Mouse (Mus musculus) erythroblast, embryonic 14.5 days (primary cell): ENCODE measurements around the gene Gpr19. TPM values are rescaled to one million over a fixed set of nuclear protein-coding genes. Genes with fewer than 3 reads are reported as not detected.

Experiments
- H3K27me3 ChIP-seq: 2 replicates; pipeline ENCODE4 v1.6.1; 2012; ENCODE audit warnings: inconsistent platforms; ENCODE audit not compliant: control insufficient read depth
- H3K36me3 ChIP-seq: 2 replicates; pipeline ENCODE4 v1.6.1; 2012; ENCODE audit warnings: mild to moderate bottlenecking, inconsistent platforms; ENCODE audit not compliant: control insufficient read depth
- H3K4me1 ChIP-seq: 2 replicates; pipeline ENCODE4 v1.6.1; 2012; ENCODE audit warnings: inconsistent platforms; ENCODE audit not compliant: control insufficient read depth
- H3K4me3 ChIP-seq: replicated peaks from 2 replicates; pipeline ENCODE3; 2012; ENCODE audit warnings: moderate library complexity, mild to moderate bottlenecking, inconsistent platforms
- H3K9me3 ChIP-seq: 2 replicates; pipeline ENCODE4 v1.6.1; 2012; ENCODE audit warnings: low read length, inconsistent platforms, mixed read lengths; ENCODE audit not compliant: control insufficient read depth
- GATA1 ChIP-seq: IDR thresholded peaks from 2 replicates; pipeline ENCODE4 v1.6.1; 2012; ENCODE audit warnings: low read length, inconsistent platforms, mixed read lengths
- TAL1 ChIP-seq: IDR thresholded peaks from 3 replicates; pipeline ENCODE4 v1.6.1; 2012; ENCODE audit warnings: low read length, inconsistent platforms, mixed read lengths
- polyA plus RNA-seq: library from polyadenylated mRNA; stranded (reverse); fragments of >175 nt; gene quantifications from 2 replicates; pipeline ENCODE4 v1.2.3, GENCODE M21; 2012

The Gpr19 gene
- polyA plus RNA-seq, 1 experiment, result 0.36 TPM

DNA sequence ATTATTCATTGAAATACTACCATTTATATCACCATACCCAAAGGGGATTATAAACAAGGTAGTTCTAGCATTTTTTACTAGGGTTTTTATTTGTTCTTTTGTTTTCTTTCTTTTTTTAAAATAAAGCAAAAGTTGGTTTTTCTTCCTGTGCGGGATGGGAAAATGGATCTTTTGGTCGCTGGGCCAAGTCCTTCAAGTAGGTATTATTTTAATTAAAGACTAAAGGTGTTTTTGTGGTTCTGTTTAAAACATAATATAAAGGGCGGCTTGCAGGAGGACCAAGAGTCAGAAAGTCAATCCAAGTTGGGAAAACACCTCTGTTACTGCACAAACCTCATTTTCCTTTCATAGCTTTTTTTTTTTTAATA, 27.9 kb upstream of the Gpr19 start:
- Histone ChIP-seq H3K27me3 (no peaks in the 10 kb centered on the region), H3K36me3 (peaks cover 62% of the 10 kb centered on the region), H3K9me3 (no peaks in the 10 kb centered on the region), H3K4me3 (peak overlapping the region; percentile 77), H3K4me1 (peaks cover 53% of the 10 kb centered on the region)
- TF ChIP-seq TAL1, result no peak
- TF ChIP-seq GATA1, result no peak

DNA sequence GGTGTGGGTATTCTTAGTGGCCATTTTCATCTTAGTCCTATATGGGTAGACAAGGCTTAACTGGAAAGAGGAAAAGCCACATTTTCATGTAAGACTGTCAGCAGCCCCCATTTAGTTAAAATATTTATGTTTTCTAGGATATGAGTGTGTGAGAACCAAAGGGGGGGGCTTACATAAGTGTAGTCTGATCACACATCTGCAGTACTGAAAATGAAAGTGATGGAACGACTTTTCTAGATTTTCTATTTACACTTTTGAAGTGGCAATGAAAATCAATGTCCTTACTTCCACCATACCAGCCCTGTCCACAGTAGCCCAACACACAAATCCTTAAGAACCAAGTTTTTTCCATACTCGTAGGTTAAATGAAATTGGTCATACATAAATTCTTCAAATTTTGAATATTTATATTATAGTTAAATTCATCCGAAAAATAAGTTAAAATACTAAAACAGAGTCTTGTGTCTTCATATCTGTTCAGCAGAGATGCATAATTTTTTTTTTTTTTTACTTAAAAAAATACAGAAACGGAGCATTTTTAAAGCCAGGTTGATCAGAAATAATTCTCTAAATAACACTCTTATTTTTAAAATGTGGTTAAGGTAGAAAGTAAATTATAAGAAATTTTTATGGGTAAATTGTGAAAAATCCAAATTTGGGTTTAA, 27.4 kb upstream of the Gpr19 start:
- Histone ChIP-seq H3K4me3 (peak overlapping the region; percentile 77), H3K36me3 (peaks cover 57% of the 10 kb centered on the region), H3K4me1 (peaks cover 48% of the 10 kb centered on the region), H3K9me3 (no peaks in the 10 kb centered on the region), H3K27me3 (no peaks in the 10 kb centered on the region)
- no peak for TF ChIP-seq GATA1
- TF ChIP-seq TAL1, result no peak

DNA sequence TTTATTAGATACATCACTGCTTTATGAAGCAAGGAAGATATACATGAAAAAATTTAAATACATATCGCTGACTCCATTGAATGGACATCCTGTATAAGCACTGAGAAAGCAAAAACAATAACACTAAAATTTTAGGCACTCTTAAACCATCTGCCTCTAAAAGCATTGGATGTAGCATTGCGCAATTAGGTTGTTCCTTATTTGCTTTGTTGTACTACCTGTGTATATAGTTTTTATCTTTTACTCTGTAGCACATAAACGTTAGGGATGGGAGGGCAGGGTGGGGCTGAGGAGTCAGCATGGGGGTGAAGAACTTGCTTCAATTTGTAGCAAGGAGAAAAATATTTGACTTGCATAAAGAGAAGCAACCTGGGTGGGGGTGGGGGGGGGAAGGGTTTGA, 25.9 kb upstream of the Gpr19 start:
- H3K4me1 ChIP-seq, result peaks cover 43% of the 10 kb centered on the region
- peaks cover 4% of the 10 kb centered on the region for H3K27me3 ChIP-seq
- H3K9me3 ChIP-seq, result no peaks in the 10 kb centered on the region
- TF ChIP-seq GATA1 (no peak), TAL1 (no peak)
- H3K4me3 ChIP-seq, result peak overlapping the region; percentile 74
- H3K36me3 ChIP-seq, result peaks cover 45% of the 10 kb centered on the region

DNA sequence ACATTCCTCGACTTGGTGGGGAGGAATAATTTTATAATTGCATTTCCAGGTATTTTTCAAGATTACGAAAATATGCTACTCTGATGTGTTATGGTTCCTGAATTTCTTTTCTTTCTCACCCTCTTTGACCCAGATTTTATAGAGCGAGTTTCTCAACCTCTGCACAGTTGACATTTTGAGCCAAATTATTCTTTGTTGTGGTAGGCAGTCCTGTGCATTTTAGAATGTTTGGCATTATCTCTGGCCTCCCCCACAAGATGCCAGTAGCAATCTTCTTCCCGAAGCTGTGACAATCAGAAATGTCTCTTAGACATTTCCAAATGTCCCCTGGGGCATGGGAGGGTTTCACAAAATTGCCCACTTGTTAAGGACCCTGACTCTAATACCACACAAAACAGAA, 25.3 kb upstream of the Gpr19 start:
- Histone ChIP-seq H3K27me3 (peaks cover 9% of the 10 kb centered on the region), H3K9me3 (no peaks in the 10 kb centered on the region), H3K4me3 (peak overlapping the region; percentile 74), H3K4me1 (peaks cover 48% of the 10 kb centered on the region), H3K36me3 (peaks cover 45% of the 10 kb centered on the region)
- TF ChIP-seq GATA1, result no peak
- TF ChIP-seq TAL1, result no peak

DNA sequence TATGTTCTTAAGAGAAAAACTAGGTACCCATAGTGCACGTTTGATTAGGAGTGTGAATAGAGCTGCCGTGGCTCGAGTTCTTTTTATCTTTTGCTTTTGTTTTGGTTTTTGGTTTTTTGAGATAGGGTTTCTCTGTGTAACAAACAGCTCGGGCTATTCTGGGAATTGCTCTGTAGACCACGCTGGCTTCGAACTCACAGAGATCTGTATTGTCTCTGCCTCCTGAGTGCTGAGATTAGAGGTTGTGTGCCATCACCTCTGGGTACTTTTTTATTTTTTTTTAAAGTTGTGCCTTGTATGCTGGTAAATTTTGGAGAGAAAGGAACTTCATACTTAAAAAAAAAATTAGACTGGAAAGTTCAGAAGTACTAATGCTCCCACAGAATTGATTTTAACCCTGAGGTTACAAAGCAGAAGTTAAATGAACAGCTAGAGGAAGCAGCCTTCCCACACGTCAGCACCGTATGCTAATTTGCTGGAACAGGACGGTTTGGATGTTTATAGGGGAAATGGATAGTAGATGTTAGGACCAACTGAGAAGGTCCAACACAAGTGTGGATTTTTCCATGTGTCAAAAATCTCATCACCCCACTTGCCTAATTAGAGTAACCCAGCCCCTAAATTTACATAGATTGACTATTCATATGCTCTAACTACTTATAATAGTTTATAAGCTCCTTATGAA, 24.3 kb upstream of the Gpr19 start:
- TF ChIP-seq TAL1, result no peak
- no peak for TF ChIP-seq GATA1
- H3K36me3 ChIP-seq, result peaks cover 45% of the 10 kb centered on the region
- no peaks in the 10 kb centered on the region for H3K9me3 ChIP-seq
- H3K27me3 ChIP-seq, result peaks cover 18% of the 10 kb centered on the region
- peak overlapping the region; percentile 74 for H3K4me3 ChIP-seq
- peaks cover 57% of the 10 kb centered on the region for H3K4me1 ChIP-seq

DNA sequence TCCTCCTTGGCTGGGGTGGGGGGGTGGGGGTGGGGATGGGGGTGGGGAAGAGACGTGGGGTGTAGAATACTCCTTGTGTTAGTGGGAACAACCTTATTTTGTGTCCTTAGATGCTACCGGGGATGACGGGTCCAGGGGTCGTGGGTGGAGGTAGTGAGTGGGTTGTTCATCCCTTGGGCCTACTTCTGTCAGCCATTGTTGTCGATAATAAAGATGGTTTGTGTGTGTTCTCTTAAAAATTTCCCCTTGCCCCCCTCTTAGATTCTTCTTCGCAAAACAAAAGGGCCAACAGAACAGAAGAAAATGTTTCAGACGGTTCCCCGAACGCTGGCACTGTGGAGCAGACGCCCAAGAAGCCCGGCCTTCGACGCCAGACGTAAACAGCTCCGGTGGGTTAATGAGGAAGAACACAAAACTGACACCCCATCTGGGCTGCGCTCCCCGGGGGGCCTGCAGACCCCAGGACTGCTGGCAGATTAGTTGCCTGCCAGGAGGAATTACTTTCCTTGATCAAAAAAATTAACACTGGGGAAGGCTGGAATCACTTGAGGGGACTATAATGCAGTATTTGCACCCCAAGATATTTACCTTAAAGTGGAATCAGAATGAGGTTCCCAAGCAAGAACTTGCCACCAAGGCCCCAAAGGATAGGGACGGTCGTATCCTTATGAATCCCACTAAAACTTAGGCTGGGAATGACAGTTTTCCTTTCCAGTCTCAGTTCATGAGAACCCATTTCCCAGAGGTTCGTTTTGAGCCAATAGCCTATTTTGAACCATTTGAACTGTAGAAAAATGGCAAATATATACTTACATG, 23.5 kb upstream of the Gpr19 start:
- peaks cover 59% of the 10 kb centered on the region for H3K4me1 ChIP-seq

DNA sequence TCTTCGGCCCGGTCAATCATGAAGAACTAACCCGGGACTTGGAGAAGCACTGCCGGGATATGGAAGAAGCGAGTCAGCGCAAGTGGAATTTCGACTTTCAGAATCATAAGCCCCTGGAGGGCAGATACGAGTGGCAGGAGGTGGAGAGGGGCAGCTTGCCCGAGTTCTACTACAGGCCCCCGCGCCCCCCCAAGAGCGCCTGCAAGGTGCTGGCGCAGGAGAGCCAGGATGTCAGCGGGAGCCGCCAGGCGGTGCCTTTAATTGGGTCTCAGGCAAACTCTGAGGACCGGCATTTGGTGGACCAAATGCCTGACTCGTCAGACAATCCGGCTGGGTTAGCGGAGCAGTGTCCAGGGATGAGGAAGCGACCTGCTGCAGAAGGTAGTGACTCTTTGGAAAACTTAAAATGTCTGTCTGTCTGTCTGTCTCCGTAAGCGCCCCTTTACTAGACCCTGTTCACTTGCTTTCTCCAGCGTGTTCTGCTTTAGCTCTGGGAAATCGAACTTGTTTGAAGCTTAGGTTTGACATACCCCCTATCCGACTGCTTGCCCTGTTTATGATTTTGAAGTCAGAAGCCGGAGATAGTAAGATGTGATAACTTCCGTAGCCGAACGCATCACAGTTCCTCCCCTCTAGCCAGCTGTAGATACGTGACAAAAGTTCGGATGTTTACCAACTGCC, 22.8 kb upstream of the Gpr19 start:
- TF ChIP-seq GATA1 (peak; percentile 39; the same call in 1 of the 2 replicates), TAL1 (no peak)

More for the DNA sequence above, 23.5 kb upstream of the Gpr19 start:
- Histone ChIP-seq H3K9me3 (no peaks in the 10 kb centered on the region), H3K36me3 (peaks cover 45% of the 10 kb centered on the region), H3K4me3 (peak overlapping the region; percentile 74), H3K27me3 (peaks cover 21% of the 10 kb centered on the region)
- TF ChIP-seq GATA1 (no peak), TAL1 (no peak)

DNA sequence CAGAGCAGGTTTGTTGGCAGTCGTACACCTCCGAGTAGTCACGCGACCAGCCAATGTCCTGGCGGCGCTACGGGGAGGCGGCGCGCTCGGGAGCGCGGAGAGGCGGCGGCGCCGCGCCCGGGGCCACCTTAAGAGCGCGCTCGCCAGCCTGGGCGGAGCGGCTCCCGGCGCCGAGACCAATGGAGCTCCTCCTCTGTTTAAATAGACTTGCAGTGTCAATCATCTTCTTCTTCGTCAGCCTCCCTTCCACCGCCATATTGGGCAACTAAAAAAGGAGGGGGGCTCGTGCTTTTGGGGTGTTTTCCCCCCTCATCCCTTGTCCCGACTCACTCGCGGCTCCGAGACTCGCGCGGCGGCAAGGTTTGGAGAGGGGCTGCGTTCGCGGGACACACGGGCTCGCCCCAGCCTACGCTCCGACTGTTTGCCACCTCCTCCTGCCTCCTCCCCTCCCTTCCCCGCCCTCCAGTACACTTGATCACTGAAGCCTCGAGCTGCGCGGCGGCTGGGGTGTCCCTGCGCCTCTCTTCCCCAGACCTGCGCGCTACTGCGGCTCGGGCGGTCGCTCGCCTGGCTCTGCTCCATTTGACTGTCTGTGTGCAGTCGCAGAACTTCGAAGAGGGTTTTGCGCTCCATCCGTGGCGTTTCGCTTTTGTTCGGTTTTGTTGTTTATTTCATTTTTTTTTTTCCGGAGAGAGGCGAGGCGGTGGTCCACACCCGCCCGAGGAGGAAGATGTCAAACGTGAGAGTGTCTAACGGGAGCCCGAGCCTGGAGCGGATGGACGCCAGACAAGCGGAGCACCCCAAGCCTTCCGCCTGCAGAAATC, 22.0 kb upstream of the Gpr19 start, which contains the start of gene Cdkn1b:
Cdkn1b (plus strand) TSS at position 212 of the 824 bp plus-strand sequence.
- H3K4me1 ChIP-seq, result peaks cover 67% of the 10 kb centered on the region
- H3K4me3 ChIP-seq, result peak within 1 kb of the TSS; percentile 74
- H3K27me3 ChIP-seq, result peaks cover 21% of the 10 kb centered on the region
- no peaks in the 10 kb centered on the region for H3K9me3 ChIP-seq
- H3K36me3 ChIP-seq, result peaks cover 38% of the 10 kb centered on the region
- no peak for TF ChIP-seq TAL1
- TF ChIP-seq GATA1, result no peak

More for the DNA sequence above, 22.8 kb upstream of the Gpr19 start:
- peaks cover 21% of the 10 kb centered on the region for H3K27me3 ChIP-seq
- peak overlapping the region; percentile 74 for H3K4me3 ChIP-seq
- H3K9me3 ChIP-seq, result no peaks in the 10 kb centered on the region
- H3K4me1 ChIP-seq, result peaks cover 66% of the 10 kb centered on the region
- H3K36me3 ChIP-seq, result peaks cover 41% of the 10 kb centered on the region
